Mouse (Mus musculus): ENCODE measurements around the gene Mylk2.

GRCm38 (mm10) chr2:152861891-152862290 lies 49.3 kb upstream of the Mylk2 start:
- TF ChIP-seq CTCF (IDR thresholded peaks at IDR 0.05 in 2 of 3, conservative IDR thresholded peaks at IDR 0.05 in 1 of 3; ENCODE audit: control insufficient read depth in 1 of 3, insufficient read depth in 1 of 3, low read depth in 2 of 3, low read length in 3 of 3, poor library complexity in 1 of 3, severe bottlenecking in 1 of 3), result no peak
- no peak for TF ChIP-seq GABPA (IDR thresholded peaks at IDR 0.05; ENCODE audit: low read depth, low read length)
